Mouse (Mus musculus) liver, adult 2 months (tissue): Measurements from ENCODE around the gene Mpg. TPM values are rescaled to one million over a fixed set of nuclear protein-coding genes. Genes with fewer than 3 reads are reported as not detected.

Experiments
- DNase-seq: peaks from one replicate; pipeline ENCODE4 v3.0.0-alpha.2; 2011; ENCODE audit warnings: low read depth, low spot score; ENCODE audit errors: extremely low read depth
- H3K27ac ChIP-seq: fragments of 200-500 bp; replicated peaks from 2 replicates; pipeline ENCODE4 v1.5.1; 2012; ENCODE audit warnings: low read depth, mild to moderate bottlenecking, control low read depth, inconsistent platforms, low read length; ENCODE audit not compliant: insufficient read depth
- H3K27me3 ChIP-seq: fragments of 200-500 bp; 2 replicates; pipeline ENCODE4 v1.6.1; 2012; ENCODE audit warnings: mild to moderate bottlenecking, moderate library complexity, low read length, inconsistent platforms; ENCODE audit not compliant: control insufficient read depth, insufficient read depth
- H3K36me3 ChIP-seq: fragments of 200-500 bp; 2 replicates; pipeline ENCODE4 v1.6.1; 2012; ENCODE audit warnings: low read length, inconsistent platforms; ENCODE audit not compliant: control insufficient read depth, insufficient read depth
- H3K4me1 ChIP-seq: fragments of 200-500 bp; 2 replicates; pipeline ENCODE4 v1.6.1; 2011; ENCODE audit warnings: low read length; ENCODE audit not compliant: control insufficient read depth, insufficient read depth
- H3K4me3 ChIP-seq: fragments of 200-500 bp; 2 replicates; pipeline ENCODE4 v1.5.1; 2011; ENCODE audit warnings: low read depth, mild to moderate bottlenecking, control low read depth, low read length, moderate library complexity; ENCODE audit not compliant: insufficient read depth
- H3K79me2 ChIP-seq: fragments of 200-500 bp; 2 replicates; pipeline ENCODE4 v1.6.1; 2012; ENCODE audit warnings: inconsistent platforms, mild to moderate bottlenecking, low read length, moderate library complexity; ENCODE audit not compliant: control insufficient read depth, insufficient read depth
- H3K9ac ChIP-seq: fragments of 200-500 bp; 2 replicates; pipeline ENCODE4 v1.6.1; 2012; ENCODE audit warnings: low read depth, mild to moderate bottlenecking, control low read depth, inconsistent platforms, low read length
- CTCF ChIP-seq: fragments of 200-500 bp; IDR thresholded peaks from 2 replicates; pipeline ENCODE4 v1.5.1; 2011; ENCODE audit warnings: low read depth, low read length, control low read depth
- POLR2A ChIP-seq: fragments of 200-500 bp; IDR thresholded peaks from 2 replicates; pipeline ENCODE4 v1.6.1; 2011; ENCODE audit warnings: low read length, control low read depth; ENCODE audit not compliant: insufficient read depth; ENCODE audit errors: extremely low read depth
- WGBS: fragments of 180-500 bp; shearing (Covaris S2); methylation state at CpG from one replicate; pipeline ENCODE4 v1.1.7; 2018; 5-methylcytosine and 5-hydroxymethylcytosine counted together
- polyA plus RNA-seq: library from polyadenylated mRNA; depleted of rRNA; stranded (reverse); fragments of >200 nt; gene quantifications from 2 replicates; pipeline ENCODE4 v1.2.3, GENCODE M21; 2012
- total RNA-seq: library from RNA; depleted of rRNA; stranded (reverse); fragments of >200 nt; gene quantifications from 2 replicates; pipeline ENCODE4 v1.2.3, GENCODE M21; 2014

The Mpg gene
- total and polyA plus RNA-seq, 2 experiments: 9.1 to 10.3 TPM

- Histone ChIP-seq H3K27me3 (no peaks in the 10 kb centered on the region), H3K36me3 (peaks cover 68% of the 10 kb centered on the region), H3K4me3 (no peak overlapping the region), H3K9ac (no peak overlapping the region), H3K4me1 (no peaks in the 10 kb centered on the region), H3K79me2 (peaks cover 3% of the 10 kb centered on the region; the same call in 1 of the 2 replicates), H3K27ac (no peak overlapping the region)
- no peak for DNase-seq
- 92% methylated on average over 8 of the region's 8 CpGs for WGBS
- TF ChIP-seq POLR2A: no peak
- no peak for TF ChIP-seq CTCF
Measured at GRCm38 (mm10) chr11:32250880-32251763, 24.8 kb downstream of the Mpg start.

GRCm38 (mm10) chr11:32253121-32253520 lies 26.8 kb downstream of the Mpg start:
- WGBS: 93% methylated on average over 1 of the region's 1 CpGs
- Histone ChIP-seq H3K27ac (no peak overlapping the region), H3K79me2 (peaks cover 3% of the 10 kb centered on the region; the same call in 1 of the 2 replicates), H3K9ac (no peak overlapping the region), H3K4me3 (no peak overlapping the region), H3K36me3 (peaks cover 51% of the 10 kb centered on the region), H3K4me1 (no peaks in the 10 kb centered on the region), H3K27me3 (no peaks in the 10 kb centered on the region)
- TF ChIP-seq CTCF (no peak), POLR2A (no peak)
- no peak for DNase-seq

GRCm38 (mm10) chr11:32256146-32256545 lies 29.8 kb downstream of the Mpg start:
- Histone ChIP-seq H3K36me3 (peaks cover 36% of the 10 kb centered on the region), H3K9ac (no peak overlapping the region), H3K4me1 (no peaks in the 10 kb centered on the region), H3K27me3 (no peaks in the 10 kb centered on the region), H3K79me2 (peaks cover 3% of the 10 kb centered on the region), H3K27ac (no peak overlapping the region), H3K4me3 (no peak overlapping the region)
- WGBS: 100% methylated on average over 1 of the region's 1 CpGs
- TF ChIP-seq POLR2A: no peak
- no peak for TF ChIP-seq CTCF
- no peak for DNase-seq

- H3K27ac ChIP-seq: no peak overlapping the region
- H3K36me3 ChIP-seq: peaks cover 37% of the 10 kb centered on the region
- no peak overlapping the region for H3K4me3 ChIP-seq
- H3K9ac ChIP-seq: no peak overlapping the region
- H3K27me3 ChIP-seq: no peaks in the 10 kb centered on the region
- H3K79me2 ChIP-seq: peaks cover 3% of the 10 kb centered on the region
- DNase-seq: no peak
- H3K4me1 ChIP-seq: no peaks in the 10 kb centered on the region
- no peak for TF ChIP-seq POLR2A
- TF ChIP-seq CTCF: no peak
- 95% methylated on average over 3 of the region's 3 CpGs for WGBS
Measured at GRCm38 (mm10) chr11:32256566-32256965, 30.3 kb downstream of the Mpg start.

- peaks cover 13% of the 10 kb centered on the region for H3K36me3 ChIP-seq
- DNase-seq: no peak
- no peak overlapping the region for H3K4me3 ChIP-seq
- no peak for TF ChIP-seq POLR2A
- no peak for TF ChIP-seq CTCF
- no peak overlapping the region for H3K27ac ChIP-seq
- no peak overlapping the region for H3K9ac ChIP-seq
- H3K79me2 ChIP-seq: peaks cover 9% of the 10 kb centered on the region; the same call in 1 of the 2 replicates
- no peaks in the 10 kb centered on the region for H3K4me1 ChIP-seq
- no peaks in the 10 kb centered on the region for H3K27me3 ChIP-seq
- 93% methylated on average over 10 of the region's 10 CpGs for WGBS
Measured at GRCm38 (mm10) chr11:32262674-32263415, 36.5 kb downstream of the Mpg start.
